Mouse (Mus musculus) lung, adult 2 months (tissue): ENCODE measurements around the gene Tubb1. TPM values are rescaled to one million over a fixed set of nuclear protein-coding genes. Genes with fewer than 3 reads are reported as not detected.

Source experiments
- DNase-seq: peaks from one replicate; pipeline ENCODE4 v3.0.0; 2022
- H3K4me1 ChIP-seq: fragments of 200-500 bp; 2 replicates; pipeline ENCODE4 v1.6.1; 2011; ENCODE audit warnings: low read length; ENCODE audit not compliant: control insufficient read depth, insufficient read depth
- H3K4me3 ChIP-seq: fragments of 200-500 bp; replicated peaks from 2 replicates; pipeline ENCODE3; 2011; ENCODE audit warnings: low read depth, mild to moderate bottlenecking, control low read depth, low read length; ENCODE audit errors: extremely low read depth
- CTCF ChIP-seq: fragments of 200-500 bp; IDR thresholded peaks from 2 replicates; pipeline ENCODE4 v1.5.1; 2011; ENCODE audit warnings: mild to moderate bottlenecking, low read length, control low read depth; ENCODE audit not compliant: insufficient read depth
- POLR2A ChIP-seq: fragments of 200-500 bp; IDR thresholded peaks from 2 replicates; pipeline ENCODE4 v1.6.1; 2011; ENCODE audit warnings: low read depth, mild to moderate bottlenecking, control low read depth, low read length, borderline replicate concordance; ENCODE audit errors: extremely low read depth
- WGBS: fragments of 180-500 bp; shearing (Covaris S2); methylation state at CpG from one replicate; pipeline ENCODE4 v1.1.7; 2018; 5-methylcytosine and 5-hydroxymethylcytosine counted together
- polyA plus RNA-seq: library from polyadenylated mRNA; depleted of rRNA; stranded (reverse); fragments of >200 nt; gene quantifications from 2 replicates; pipeline ENCODE4 v1.2.3, GENCODE M21; 2012; rRNA removed

Tubb1 gene
- polyA plus RNA-seq: 17.4 and 38.3 TPM in 2 replicates

- TF ChIP-seq POLR2A: no peak
- no peak for DNase-seq
- 74% methylated on average over 4 of the region's 4 CpGs for WGBS
- Histone ChIP-seq H3K4me3 (no peak within 1 kb of the TSS), H3K4me1 (no peaks in the 10 kb centered on the region)
These were observed at the start of gene Tubb1 for GRCm38 (mm10) chr2:174450353-174450752. Gene Tubb1, plus strand, starts transcription at chr2:174450695.

- WGBS: 64% methylated on average over 2 of the region's 2 CpGs
- TF ChIP-seq POLR2A (no peak), CTCF (no peak)
These were observed 40.3 kb upstream of the Tubb1 start for GRCm38 (mm10) chr2:174410222-174410621.

GRCm38 (mm10) chr2:174413127-174413526, 37.4 kb upstream of the Tubb1 start:
- Histone ChIP-seq H3K4me3 (no peak overlapping the region), H3K4me1 (no peaks in the 10 kb centered on the region)
- DNase-seq: no peak
- WGBS: 72% methylated on average over 7 of the region's 7 CpGs
- TF ChIP-seq CTCF (no peak), POLR2A (no peak)

More at GRCm38 (mm10) chr2:174410222-174410621, 40.3 kb upstream of the Tubb1 start:
- Histone ChIP-seq H3K4me3 (no peak overlapping the region), H3K4me1 (no peaks in the 10 kb centered on the region)
- DNase-seq: no peak

DNA sequence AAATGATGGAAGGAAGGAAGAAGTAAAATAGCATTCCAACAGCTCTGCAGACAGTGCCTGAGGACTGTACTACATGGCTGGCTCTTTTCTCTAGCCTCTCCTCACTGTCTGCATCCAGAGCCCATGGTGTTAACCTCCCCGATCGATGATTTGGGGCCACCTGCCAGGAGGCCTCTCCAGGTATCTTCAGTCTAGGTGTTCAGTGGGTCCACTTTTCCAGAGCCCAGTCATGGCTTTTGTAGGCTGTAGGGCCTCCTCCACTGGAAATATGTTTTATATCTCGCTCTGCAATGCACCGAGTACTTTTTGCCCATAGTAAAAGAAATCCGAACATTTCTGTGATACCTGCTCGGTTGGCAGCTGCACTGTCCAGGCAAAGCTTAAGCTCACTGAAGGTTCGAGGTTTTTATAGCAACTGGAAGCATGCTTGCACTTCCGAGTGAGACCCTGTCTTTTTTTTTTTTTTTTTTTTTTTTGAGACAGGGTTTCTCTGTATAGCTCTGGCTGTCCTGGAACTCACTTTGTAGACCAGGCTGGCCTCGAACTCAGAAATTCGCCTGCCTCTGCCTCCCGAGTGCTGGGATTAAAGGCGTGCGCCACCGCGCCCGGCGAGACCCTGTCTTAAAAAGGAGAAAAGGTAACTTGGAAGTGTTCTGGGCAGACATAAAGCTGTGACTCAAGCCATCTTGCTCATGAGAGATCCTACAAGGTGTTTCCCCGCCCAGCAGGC, 35.3 kb upstream of the Tubb1 start:
- Histone ChIP-seq H3K4me1 (no peaks in the 10 kb centered on the region), H3K4me3 (no peak overlapping the region)
- 42% methylated on average over 18 of the region's 18 CpGs for whole genome bisulfite sequencing
- no peak for DNase-seq
- TF ChIP-seq CTCF: no peak
- TF ChIP-seq POLR2A: no peak

GRCm38 (mm10) chr2:174415731-174416310, 34.7 kb upstream of the Tubb1 start, which contains the start of gene Nelfcd:
Gene Nelfcd, plus strand, starts transcription at chr2:174415804.
- under 1% methylated on average over 40 of the region's 40 CpGs for WGBS
- Histone ChIP-seq H3K4me1 (no peaks in the 10 kb centered on the region), H3K4me3 (peak within 1 kb of the TSS; percentile 93)
- TF ChIP-seq CTCF (no peak), POLR2A (peak; percentile 40; the same call in 1 of the 2 replicates)
- peak; percentile 91 for DNase-seq

GRCm38 (mm10) chr2:174421107-174421506, 29.4 kb upstream of the Tubb1 start:
- Histone ChIP-seq H3K4me1 (no peaks in the 10 kb centered on the region), H3K4me3 (no peak overlapping the region)
- 90% methylated on average over 6 of the region's 6 CpGs for WGBS
- TF ChIP-seq CTCF: no peak
- TF ChIP-seq POLR2A: no peak
- no peak for DNase-seq

GRCm38 (mm10) chr2:174424301-174425085, 26.0 kb upstream of the Tubb1 start:
- H3K4me1 ChIP-seq: no peaks in the 10 kb centered on the region
- TF ChIP-seq POLR2A: no peak
- TF ChIP-seq CTCF: no peak
- H3K4me3 ChIP-seq: no peak overlapping the region
- 88% methylated on average over 11 of the region's 11 CpGs for WGBS
- no peak for DNase-seq

DNA sequence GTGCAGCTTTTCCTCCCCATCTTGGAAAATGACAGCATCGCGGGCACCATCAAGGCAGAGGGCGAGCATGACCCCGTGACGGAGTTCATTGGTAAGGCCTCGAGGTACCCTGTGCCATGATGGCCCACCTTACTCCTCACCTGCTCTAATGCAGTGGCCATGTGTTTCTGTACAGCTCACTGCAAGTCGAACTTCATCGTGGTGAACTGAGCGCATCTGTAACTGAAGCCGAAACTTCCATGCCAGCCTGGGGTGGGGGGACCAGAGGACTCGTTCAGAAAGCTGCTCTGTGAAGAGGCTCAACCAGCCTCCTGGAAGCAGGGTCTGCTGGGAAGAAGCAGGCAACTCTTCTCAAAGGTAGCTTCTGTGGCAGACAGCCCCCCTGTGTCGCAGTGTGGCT, 23.6 kb upstream of the Tubb1 start:
- DNase-seq: no peak
- Histone ChIP-seq H3K4me1 (no peaks in the 10 kb centered on the region), H3K4me3 (no peak overlapping the region)
- 88% methylated on average over 12 of the region's 12 CpGs for WGBS
- no peak for TF ChIP-seq CTCF
- no peak for TF ChIP-seq POLR2A

DNA sequence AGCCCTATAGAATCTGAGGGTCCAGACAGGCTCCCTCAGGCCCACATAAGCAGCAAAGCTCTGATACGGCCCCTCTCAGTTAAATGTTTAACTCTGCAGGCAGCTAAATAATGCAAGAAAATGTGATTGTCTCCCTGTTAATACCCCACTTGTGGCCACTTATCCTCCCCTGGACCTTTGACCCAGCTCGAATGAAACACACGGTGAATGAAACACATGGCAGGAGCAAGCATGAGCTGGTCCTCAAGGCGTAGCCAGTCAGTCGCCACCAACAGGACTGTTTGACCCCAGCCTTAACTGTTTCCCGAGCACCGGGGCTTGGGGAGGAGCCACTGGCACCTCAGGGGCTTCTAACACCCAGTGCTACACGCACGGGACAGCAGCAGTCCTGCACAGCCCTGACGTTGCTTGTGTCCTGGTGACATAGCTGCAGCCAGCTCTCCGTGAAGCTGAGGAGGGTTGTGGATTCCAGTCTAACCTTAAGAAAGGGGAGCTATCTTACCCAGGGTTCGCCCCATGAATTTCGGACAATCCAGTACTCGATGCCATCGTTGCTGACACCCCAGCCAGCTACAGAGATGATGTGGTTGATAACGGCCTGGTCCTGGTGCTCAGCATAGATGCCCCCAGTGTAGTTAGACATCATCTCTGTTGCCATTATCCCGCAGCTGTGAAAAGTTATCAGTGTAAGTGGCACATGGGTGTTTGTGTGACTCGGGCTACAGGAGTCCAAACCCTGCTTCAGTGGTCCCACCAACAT, 22.2 kb upstream of the Tubb1 start:
- H3K4me1 ChIP-seq: no peaks in the 10 kb centered on the region
- TF ChIP-seq POLR2A (no peak), CTCF (no peak)
- no peak for DNase-seq
- WGBS: 78% methylated on average over 18 of the region's 18 CpGs
- no peak overlapping the region for H3K4me3 ChIP-seq
